Mouse (Mus musculus) liver, embryonic 13.5 days (tissue): ENCODE measurements around the gene Hivep3. TPM values are rescaled to one million over a fixed set of nuclear protein-coding genes. Genes with fewer than 3 reads are reported as not detected.

Experiments
- ATAC-seq: fragments of 200-750 bp; cut with Nextera tagmentation; 2 replicates; pipeline ENCODE4 v1.8.0; 2017; ENCODE audit warnings: low read depth, mild to moderate bottlenecking, moderate number of reproducible peaks, moderate library complexity
- DNase-seq: peaks from one replicate; pipeline ENCODE4 v3.0.0; 2022
- H3K27ac ChIP-seq: fragments of 300-500 bp; sonication (generic); 2 replicates; pipeline ENCODE4 v1.5.1; 2015; ENCODE audit warnings: moderate library complexity, mild to moderate bottlenecking, inconsistent platforms
- H3K27me3 ChIP-seq: fragments of 300-500 bp; sonication (generic); 2 replicates; pipeline ENCODE4 v1.6.1; 2015; ENCODE audit warnings: mild to moderate bottlenecking, inconsistent platforms
- H3K36me3 ChIP-seq: fragments of 300-500 bp; sonication (generic); 2 replicates; pipeline ENCODE4 v1.6.1; 2015; ENCODE audit warnings: mild to moderate bottlenecking, inconsistent platforms
- H3K4me1 ChIP-seq: fragments of 300-500 bp; sonication (generic); replicated peaks from 2 replicates; pipeline ENCODE4 v1.6.1; 2015; ENCODE audit warnings: inconsistent platforms
- H3K4me2 ChIP-seq: fragments of 300-500 bp; sonication (generic); 2 replicates; pipeline ENCODE4 v1.6.1; 2015; ENCODE audit warnings: inconsistent platforms, mild to moderate bottlenecking, moderate library complexity
- H3K4me3 ChIP-seq: fragments of 300-500 bp; sonication (generic); replicated peaks from 2 replicates; pipeline ENCODE4 v1.5.1; 2015; ENCODE audit warnings: mild to moderate bottlenecking, inconsistent platforms
- H3K9ac ChIP-seq: fragments of 300-500 bp; sonication (generic); 2 replicates; pipeline ENCODE4 v1.6.1; 2015; ENCODE audit warnings: mild to moderate bottlenecking, inconsistent platforms
- H3K9me3 ChIP-seq: fragments of 300-500 bp; sonication (generic); replicated peaks from 2 replicates; pipeline ENCODE4 v1.6.1; 2016; ENCODE audit warnings: inconsistent platforms
- WGBS: fragments of 180-500 bp; shearing (Covaris S2); methylation state at CpG from one replicate; pipeline ENCODE4 v1.1.7; 2015; ENCODE audit not compliant: insufficient replicate concordance; 5-methylcytosine and 5-hydroxymethylcytosine counted together
- polyA plus RNA-seq: library from polyadenylated mRNA; unstranded; fragments of >200 nt; fragmentation: Nextera tagmentation; extraction: Ambion mirVana; gene quantifications from 2 replicates; pipeline ENCODE4 v1.2.1, GENCODE M21; 2015

Gene Hivep3
- 2.1 and 2.6 TPM in 2 replicates for polyA plus RNA-seq

GRCm38 (mm10) chr4:119733184-119733880 is at the start of gene Hivep3:
TSS of gene Hivep3 (plus strand) at chr4:119733784.
- Histone ChIP-seq H3K27ac (no peak within 1 kb of the TSS), H3K36me3 (no peaks in the 10 kb centered on the region), H3K9ac (peak within 1 kb of the TSS; percentile 62), H3K27me3 (peaks cover 40% of the 10 kb centered on the region), H3K9me3 (no peaks in the 10 kb centered on the region), H3K4me1 (peaks cover 15% of the 10 kb centered on the region), H3K4me3 (peak within 1 kb of the TSS; percentile 66), H3K4me2 (peak within 1 kb of the TSS; percentile 86)
- ATAC-seq (peak; percentile 97), DNase-seq (peak; percentile 96)
- WGBS, result 0% methylated on average over 44 of the region's 47 CpGs

GRCm38 (mm10) chr4:119685746-119686145 is 47.8 kb upstream of the Hivep3 start:
- no peak overlapping the region for H3K4me2 ChIP-seq
- no peak overlapping the region for H3K27ac ChIP-seq
- no peak for DNase-seq
- H3K9ac ChIP-seq, result no peak overlapping the region
- no peaks in the 10 kb centered on the region for H3K4me1 ChIP-seq
- no peaks in the 10 kb centered on the region for H3K9me3 ChIP-seq
- no peak overlapping the region for H3K4me3 ChIP-seq
- H3K36me3 ChIP-seq, result no peaks in the 10 kb centered on the region
- ATAC-seq, result no peak
- WGBS, result 75% methylated on average over 2 of the region's 2 CpGs
- H3K27me3 ChIP-seq, result no peaks in the 10 kb centered on the region

- Histone ChIP-seq H3K9ac (no peak overlapping the region), H3K4me3 (no peak overlapping the region), H3K4me1 (no peaks in the 10 kb centered on the region), H3K36me3 (no peaks in the 10 kb centered on the region), H3K4me2 (no peak overlapping the region), H3K9me3 (no peaks in the 10 kb centered on the region), H3K27me3 (no peaks in the 10 kb centered on the region), H3K27ac (no peak overlapping the region)
- 37% methylated on average over 2 of the region's 2 CpGs for WGBS
- DNase-seq (no peak), ATAC-seq (no peak)
Observed at GRCm38 (mm10) chr4:119698339-119698738, 35.2 kb upstream of the Hivep3 start.

GRCm38 (mm10) chr4:119701269-119701954 is 32.2 kb upstream of the Hivep3 start:
- WGBS, result 66% methylated on average over 11 of the region's 11 CpGs
- Histone ChIP-seq H3K4me3 (no peak overlapping the region), H3K9ac (no peak overlapping the region), H3K27ac (no peak overlapping the region), H3K36me3 (no peaks in the 10 kb centered on the region), H3K27me3 (no peaks in the 10 kb centered on the region), H3K9me3 (no peaks in the 10 kb centered on the region), H3K4me2 (no peak overlapping the region), H3K4me1 (no peaks in the 10 kb centered on the region)
- DNase-seq (no peak), ATAC-seq (no peak)

GRCm38 (mm10) chr4:119703965-119704364 is 29.6 kb upstream of the Hivep3 start:
- no peak overlapping the region for H3K4me3 ChIP-seq
- H3K9me3 ChIP-seq, result no peaks in the 10 kb centered on the region
- H3K36me3 ChIP-seq, result no peaks in the 10 kb centered on the region
- no peak overlapping the region for H3K27ac ChIP-seq
- 71% methylated on average over 8 of the region's 8 CpGs for WGBS
- H3K4me2 ChIP-seq, result no peak overlapping the region
- H3K9ac ChIP-seq, result no peak overlapping the region
- no peak for DNase-seq
- no peaks in the 10 kb centered on the region for H3K4me1 ChIP-seq
- no peaks in the 10 kb centered on the region for H3K27me3 ChIP-seq
- ATAC-seq, result no peak

- H3K27ac ChIP-seq, result no peak overlapping the region
- DNase-seq, result no peak
- H3K9me3 ChIP-seq, result no peaks in the 10 kb centered on the region
- WGBS, result 57% methylated on average over 5 of the region's 5 CpGs
- no peaks in the 10 kb centered on the region for H3K36me3 ChIP-seq
- H3K4me1 ChIP-seq, result no peaks in the 10 kb centered on the region
- H3K27me3 ChIP-seq, result no peaks in the 10 kb centered on the region
- no peak for ATAC-seq
- no peak overlapping the region for H3K4me3 ChIP-seq
- H3K9ac ChIP-seq, result no peak overlapping the region
- no peak overlapping the region for H3K4me2 ChIP-seq
Observed at GRCm38 (mm10) chr4:119707326-119707725, 26.3 kb upstream of the Hivep3 start.

- DNase-seq (no peak), ATAC-seq (no peak)
- Histone ChIP-seq H3K9ac (no peak overlapping the region), H3K36me3 (no peaks in the 10 kb centered on the region), H3K4me2 (no peak overlapping the region), H3K4me1 (no peaks in the 10 kb centered on the region), H3K4me3 (no peak overlapping the region), H3K27me3 (no peaks in the 10 kb centered on the region), H3K9me3 (no peaks in the 10 kb centered on the region), H3K27ac (no peak overlapping the region)
- WGBS, result 42% methylated on average over 3 of the region's 3 CpGs
Observed at GRCm38 (mm10) chr4:119707751-119708150, 25.8 kb upstream of the Hivep3 start.

GRCm38 (mm10) chr4:119710208-119710607 is 23.4 kb upstream of the Hivep3 start:
- Histone ChIP-seq H3K27ac (no peak overlapping the region), H3K4me2 (no peak overlapping the region), H3K9ac (no peak overlapping the region), H3K36me3 (no peaks in the 10 kb centered on the region), H3K9me3 (no peaks in the 10 kb centered on the region), H3K4me3 (no peak overlapping the region), H3K4me1 (no peaks in the 10 kb centered on the region), H3K27me3 (no peaks in the 10 kb centered on the region)
- 62% methylated on average over 4 of the region's 4 CpGs for WGBS
- no peak for ATAC-seq
- no peak for DNase-seq

GRCm38 (mm10) chr4:119717443-119717842 is 16.1 kb upstream of the Hivep3 start:
- DNase-seq (no peak), ATAC-seq (no peak)
- no peak overlapping the region for H3K4me3 ChIP-seq

GRCm38 (mm10) chr4:119721531-119721930 is 12.1 kb upstream of the Hivep3 start:
- no peak overlapping the region for H3K9ac ChIP-seq
- no peaks in the 10 kb centered on the region for H3K9me3 ChIP-seq

More at GRCm38 (mm10) chr4:119717443-119717842, 16.1 kb upstream of the Hivep3 start:
- Histone ChIP-seq H3K27me3 (no peaks in the 10 kb centered on the region), H3K4me1 (no peaks in the 10 kb centered on the region), H3K27ac (no peak overlapping the region), H3K9me3 (no peaks in the 10 kb centered on the region), H3K4me2 (no peak overlapping the region), H3K36me3 (no peaks in the 10 kb centered on the region), H3K9ac (no peak overlapping the region)
- WGBS, result 82% methylated on average over 11 of the region's 11 CpGs

GRCm38 (mm10) chr4:119726074-119726473 is 7.5 kb upstream of the Hivep3 start:
- H3K36me3 ChIP-seq, result no peaks in the 10 kb centered on the region
- H3K4me3 ChIP-seq, result no peak overlapping the region
- H3K27me3 ChIP-seq, result 0 out of 2 replicates have a peak, but pooled peaks cover 11% of the 10 kb centered on the region
- H3K27ac ChIP-seq, result no peak overlapping the region
- DNase-seq (no peak), ATAC-seq (no peak)
- WGBS, result 65% methylated on average over 5 of the region's 5 CpGs
- no peak overlapping the region for H3K9ac ChIP-seq
- H3K4me2 ChIP-seq, result no peak overlapping the region
- no peaks in the 10 kb centered on the region for H3K4me1 ChIP-seq
- no peaks in the 10 kb centered on the region for H3K9me3 ChIP-seq

More at GRCm38 (mm10) chr4:119721531-119721930, 12.1 kb upstream of the Hivep3 start:
- ATAC-seq (no peak), DNase-seq (no peak)
- H3K27me3 ChIP-seq, result 0 out of 2 replicates have a peak, but pooled peaks cover 6% of the 10 kb centered on the region
- H3K4me3 ChIP-seq, result no peak overlapping the region
- H3K36me3 ChIP-seq, result no peaks in the 10 kb centered on the region
- H3K4me1 ChIP-seq, result no peaks in the 10 kb centered on the region
- no peak overlapping the region for H3K27ac ChIP-seq
- 58% methylated on average over 3 of the region's 3 CpGs for WGBS
- no peak overlapping the region for H3K4me2 ChIP-seq
